Mouse (Mus musculus) liver, postnatal 0 days (tissue): Measurements from ENCODE around the gene Pirt.

ENCODE experiments used
- CTCF ChIP-seq: sonication (generic); IDR thresholded peaks from 2 replicates; pipeline ENCODE4 v1.5.1; 2016; ENCODE audit warnings: antibody characterized with exemption, low read depth
- EP300 ChIP-seq: IDR thresholded peaks from 2 replicates; pipeline ENCODE4 v1.6.1; 2016; ENCODE audit warnings: antibody characterized with exemption, low read depth, mild to moderate bottlenecking

DNA sequence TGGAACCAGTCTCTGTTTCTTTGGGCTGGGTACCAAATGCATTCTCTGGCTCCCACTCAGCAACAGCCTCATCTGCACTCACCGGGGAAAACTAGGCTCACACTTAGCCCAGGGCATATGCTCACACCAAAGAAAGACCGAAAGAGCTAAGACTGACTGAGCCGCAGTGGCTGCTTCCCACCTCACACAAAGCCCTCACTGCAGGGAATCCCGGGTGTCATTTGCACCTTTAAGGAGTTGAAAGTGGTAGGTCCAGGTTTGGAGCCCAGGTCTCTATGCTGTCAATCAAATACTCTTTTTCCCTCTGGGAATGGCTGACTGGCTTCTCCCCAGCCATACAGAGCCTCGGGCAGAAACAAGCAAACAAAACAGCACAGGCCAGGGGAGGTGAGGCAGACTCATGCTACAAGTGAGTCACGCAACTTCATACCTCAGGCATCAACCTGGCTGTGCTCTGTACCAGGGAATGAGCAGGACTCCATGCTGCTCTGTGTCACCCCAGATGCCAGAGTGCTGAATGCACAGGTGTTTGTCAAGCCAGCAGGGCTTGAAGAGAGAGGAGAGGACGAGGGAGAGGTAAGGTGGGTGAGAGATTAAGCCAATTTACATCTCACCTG lies 54.8 kb downstream of the Pirt start:
- TF ChIP-seq CTCF (no peak), EP300 (no peak)
